Mouse (Mus musculus) E14TG2a.4 (cell line): ENCODE measurements around the gene Gba2.

Source experiments
- CTCF ChIP-seq: conservative IDR thresholded peaks from 2 replicates; pipeline ENCODE4 v1.5.1; 2014; ENCODE audit warnings: low read length
- NANOG ChIP-seq: IDR thresholded peaks from 2 replicates; pipeline ENCODE4 v1.6.1; 2014; ENCODE audit warnings: borderline replicate concordance, low read length, mixed read lengths
- POU5F1 ChIP-seq: IDR thresholded peaks from 2 replicates; pipeline ENCODE4 v1.6.1; 2014; ENCODE audit warnings: low read length, borderline replicate concordance

DNA sequence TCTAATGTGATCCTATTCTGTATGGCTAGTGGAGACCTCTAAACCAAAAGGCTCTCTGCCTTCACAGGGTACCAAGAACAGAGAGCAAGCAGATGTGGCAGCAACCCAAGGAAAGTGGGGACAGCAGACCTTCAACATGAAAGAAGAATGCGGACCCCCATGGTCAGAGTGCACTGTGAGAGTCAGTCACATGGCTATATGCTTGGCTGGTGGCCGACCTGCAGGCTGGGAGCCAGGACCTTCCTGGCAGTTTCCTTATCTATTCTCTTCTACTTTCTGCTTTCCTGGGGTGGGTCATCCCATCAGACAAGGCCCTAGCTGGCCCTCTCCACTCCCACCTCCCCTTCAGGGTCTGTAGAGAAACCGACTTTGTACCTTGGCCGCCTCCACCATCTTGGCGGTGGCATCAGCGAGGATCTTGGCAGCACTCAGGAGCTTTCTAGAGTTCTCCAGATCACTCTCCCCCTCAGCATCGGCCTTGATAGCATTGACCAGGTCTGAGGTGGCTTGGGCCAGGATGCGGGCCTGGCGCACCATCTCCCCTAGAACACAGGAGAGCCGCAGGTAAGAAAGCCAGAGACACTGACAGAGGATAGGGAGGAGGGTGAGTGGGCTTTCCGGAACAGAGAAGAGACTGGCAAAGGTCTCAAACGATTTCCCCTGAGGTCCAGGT, 32.2 kb downstream of the Gba2 start:
- TF ChIP-seq CTCF (no peak), NANOG (no peak), POU5F1 (no peak)
